Mouse (Mus musculus) neural tube, embryonic 15.5 days (tissue): ENCODE data around the gene Tcap. TPM values are rescaled to one million over a fixed set of nuclear protein-coding genes. Genes with fewer than 3 reads are reported as not detected.
A peak's percentile ranks its signal among the peaks of the same experiment; 100 is the strongest.

ENCODE experiments used
- ATAC-seq: fragments of 200-750 bp; cut with Nextera tagmentation; 2 replicates; pipeline ENCODE4 v1.8.0; 2017; ENCODE audit warnings: mild to moderate bottlenecking, moderate TSS enrichment, moderate library complexity; ENCODE audit not compliant: low FRiP score
- H3K27ac ChIP-seq: fragments of 300-500 bp; sonication (generic); replicated peaks from 2 replicates; pipeline ENCODE4 v1.5.1; 2015; ENCODE audit warnings: mild to moderate bottlenecking, inconsistent platforms
- H3K27me3 ChIP-seq: fragments of 300-500 bp; sonication (generic); replicated peaks from 2 replicates; pipeline ENCODE4 v1.6.1; 2015; ENCODE audit warnings: inconsistent platforms
- H3K36me3 ChIP-seq: fragments of 300-500 bp; sonication (generic); 2 replicates; pipeline ENCODE4 v1.6.1; 2015; ENCODE audit warnings: inconsistent platforms
- H3K4me1 ChIP-seq: fragments of 300-500 bp; sonication (generic); 2 replicates; pipeline ENCODE4 v1.6.1; 2015; ENCODE audit warnings: inconsistent platforms
- H3K4me2 ChIP-seq: fragments of 300-500 bp; sonication (generic); 2 replicates; pipeline ENCODE4 v1.6.1; 2015; ENCODE audit warnings: inconsistent platforms, mild to moderate bottlenecking, moderate library complexity
- H3K4me3 ChIP-seq: fragments of 300-500 bp; sonication (generic); replicated peaks from 2 replicates; pipeline ENCODE4 v1.5.1; 2015; ENCODE audit warnings: mild to moderate bottlenecking, inconsistent platforms
- H3K9ac ChIP-seq: fragments of 300-500 bp; sonication (generic); replicated peaks from 2 replicates; pipeline ENCODE4 v1.6.1; 2015; ENCODE audit warnings: mild to moderate bottlenecking, inconsistent platforms
- H3K9me3 ChIP-seq: fragments of 300-500 bp; sonication (generic); replicated peaks from 2 replicates; pipeline ENCODE4 v1.6.1; 2016; ENCODE audit warnings: inconsistent platforms
- WGBS: fragments of 180-500 bp; shearing (Covaris S2); methylation state at CpG from one replicate; pipeline ENCODE4 v1.1.7; 2015; ENCODE audit warnings: mixed read lengths; 5-methylcytosine and 5-hydroxymethylcytosine counted together
- polyA plus RNA-seq: library from polyadenylated mRNA; unstranded; fragments of >200 nt; fragmentation: Nextera tagmentation; extraction: Ambion mirVana; gene quantifications from 2 replicates; pipeline ENCODE4 v1.2.1, GENCODE M21; 2015

The Tcap gene
- polyA plus RNA-seq, 1 experiment from 2014 or later, result 1.7 TPM

GRCm38 (mm10) chr11:98395041-98395440 is 11.4 kb downstream of the Tcap start:
- ATAC-seq, result no peak
- H3K4me2 ChIP-seq, result no peak overlapping the region
- no peaks in the 10 kb centered on the region for H3K36me3 ChIP-seq
- H3K9me3 ChIP-seq, result no peaks in the 10 kb centered on the region
- H3K4me1 ChIP-seq, result peaks cover 9% of the 10 kb centered on the region
- no peak overlapping the region for H3K4me3 ChIP-seq
- no peak overlapping the region for H3K27ac ChIP-seq
- WGBS, result 50% methylated on average over 4 of the region's 4 CpGs
- no peak overlapping the region for H3K9ac ChIP-seq
- peaks cover 22% of the 10 kb centered on the region for H3K27me3 ChIP-seq

- Histone ChIP-seq H3K9me3 (no peaks in the 10 kb centered on the region), H3K27me3 (no peaks in the 10 kb centered on the region), H3K9ac (no peak overlapping the region), H3K36me3 (no peaks in the 10 kb centered on the region), H3K27ac (no peak overlapping the region), H3K4me1 (peaks cover 17% of the 10 kb centered on the region), H3K4me3 (no peak overlapping the region), H3K4me2 (no peak overlapping the region)
- WGBS, result 91% methylated on average over 7 of the region's 7 CpGs
- ATAC-seq, result no peak
These were observed 14.3 kb downstream of the Tcap start for GRCm38 (mm10) chr11:98397946-98398345.

GRCm38 (mm10) chr11:98400161-98400726 is 16.6 kb downstream of the Tcap start, which contains the start of gene Pgap3:
Gene Pgap3 (minus strand): TSS chr11:98400490.
- peak within 1 kb of the TSS; percentile 97 for H3K27ac ChIP-seq
- H3K27me3 ChIP-seq, result peaks cover 8% of the 10 kb centered on the region; the same call in 1 of the 2 replicates
- ATAC-seq, result peak; percentile 95
- peaks cover 14% of the 10 kb centered on the region for H3K4me1 ChIP-seq
- under 1% methylated on average over 40 of the region's 40 CpGs for WGBS
- H3K36me3 ChIP-seq, result no peaks in the 10 kb centered on the region
- H3K9me3 ChIP-seq, result no peaks in the 10 kb centered on the region
- H3K4me2 ChIP-seq, result peak within 1 kb of the TSS; percentile 81
- peak within 1 kb of the TSS; percentile 71 for H3K9ac ChIP-seq
- peak within 1 kb of the TSS; percentile 79 for H3K4me3 ChIP-seq

- Histone ChIP-seq H3K4me3 (peak overlapping the region; percentile 79), H3K27me3 (peaks cover 8% of the 10 kb centered on the region; the same call in 1 of the 2 replicates), H3K36me3 (no peaks in the 10 kb centered on the region), H3K4me2 (peak overlapping the region; percentile 81), H3K27ac (peak overlapping the region; percentile 97), H3K4me1 (peaks cover 14% of the 10 kb centered on the region), H3K9ac (peak overlapping the region; percentile 71), H3K9me3 (no peaks in the 10 kb centered on the region)
- ATAC-seq, result no peak
- 49% methylated on average over 3 of the region's 3 CpGs for WGBS
These were observed 17.2 kb downstream of the Tcap start for GRCm38 (mm10) chr11:98400816-98401215.

- ATAC-seq, result no peak
- 80% methylated on average over 6 of the region's 6 CpGs for WGBS
- Histone ChIP-seq H3K4me2 (no peak overlapping the region), H3K4me1 (peaks cover 4% of the 10 kb centered on the region; the same call in 1 of the 2 replicates), H3K27me3 (peaks cover 22% of the 10 kb centered on the region), H3K36me3 (no peaks in the 10 kb centered on the region), H3K9me3 (no peaks in the 10 kb centered on the region), H3K4me3 (no peak overlapping the region), H3K9ac (no peak overlapping the region), H3K27ac (no peak overlapping the region)
These were observed 23.0 kb downstream of the Tcap start for GRCm38 (mm10) chr11:98406621-98407020.

- no peak overlapping the region for H3K9ac ChIP-seq
- peak overlapping the region; percentile 46 for H3K27ac ChIP-seq
- peaks cover 22% of the 10 kb centered on the region for H3K4me1 ChIP-seq
- WGBS, result 52% methylated on average over 8 of the region's 8 CpGs
- H3K4me2 ChIP-seq, result 0 out of 2 replicates have a peak overlapping the region, but pooled peaks have one; percentile 3
- H3K27me3 ChIP-seq, result peaks cover 30% of the 10 kb centered on the region
- no peaks in the 10 kb centered on the region for H3K36me3 ChIP-seq
- no peak overlapping the region for H3K4me3 ChIP-seq
- no peak for ATAC-seq
- H3K9me3 ChIP-seq, result no peaks in the 10 kb centered on the region
These were observed 25.3 kb downstream of the Tcap start for GRCm38 (mm10) chr11:98408872-98409271.

GRCm38 (mm10) chr11:98409341-98409822 is 25.8 kb downstream of the Tcap start:
- H3K4me1 ChIP-seq, result peaks cover 28% of the 10 kb centered on the region
- H3K27me3 ChIP-seq, result peaks cover 28% of the 10 kb centered on the region
- WGBS, result 4% methylated on average over 9 of the region's 10 CpGs
- peak; percentile 67; the same call in 1 of the 2 replicates for ATAC-seq
- H3K27ac ChIP-seq, result peak overlapping the region; percentile 46; the same call in 1 of the 2 replicates
- peak overlapping the region; percentile 3; the same call in 1 of the 2 replicates for H3K4me2 ChIP-seq
- no peaks in the 10 kb centered on the region for H3K36me3 ChIP-seq
- H3K9ac ChIP-seq, result no peak overlapping the region
- H3K4me3 ChIP-seq, result no peak overlapping the region
- H3K9me3 ChIP-seq, result no peaks in the 10 kb centered on the region

- Histone ChIP-seq H3K9me3 (no peaks in the 10 kb centered on the region), H3K4me1 (peaks cover 30% of the 10 kb centered on the region), H3K27me3 (peaks cover 28% of the 10 kb centered on the region), H3K9ac (peak within 1 kb of the TSS; percentile 67), H3K4me3 (peak within 1 kb of the TSS; percentile 51), H3K4me2 (peak within 1 kb of the TSS; percentile 96), H3K27ac (peak within 1 kb of the TSS; percentile 82), H3K36me3 (no peaks in the 10 kb centered on the region)
- ATAC-seq, result peak; percentile 30
- under 1% methylated on average over 43 of the region's 49 CpGs for WGBS
These were observed 28.7 kb downstream of the Tcap start, which contains the start of gene Erbb2 for GRCm38 (mm10) chr11:98412273-98412796. Gene Erbb2 (plus strand): TSS chr11:98412470.

- H3K4me1 ChIP-seq, result peaks cover 30% of the 10 kb centered on the region
- peak overlapping the region; percentile 96 for H3K4me2 ChIP-seq
- H3K9ac ChIP-seq, result peak overlapping the region; percentile 67
- no peaks in the 10 kb centered on the region for H3K36me3 ChIP-seq
- no peaks in the 10 kb centered on the region for H3K9me3 ChIP-seq
- peak overlapping the region; percentile 51 for H3K4me3 ChIP-seq
- peaks cover 28% of the 10 kb centered on the region for H3K27me3 ChIP-seq
- under 1% methylated on average over 40 of the region's 40 CpGs for WGBS
- peak; percentile 55 for ATAC-seq
- H3K27ac ChIP-seq, result peak overlapping the region; percentile 82
These were observed 29.2 kb downstream of the Tcap start for GRCm38 (mm10) chr11:98412797-98413301.

GRCm38 (mm10) chr11:98413731-98414130 is 30.1 kb downstream of the Tcap start:
- peaks cover 28% of the 10 kb centered on the region for H3K27me3 ChIP-seq
- peak overlapping the region; percentile 51 for H3K4me3 ChIP-seq
- no peak overlapping the region for H3K9ac ChIP-seq
- no peak for ATAC-seq
- WGBS, result 11% methylated on average over 7 of the region's 7 CpGs
- H3K4me1 ChIP-seq, result peaks cover 30% of the 10 kb centered on the region
- peak overlapping the region; percentile 96 for H3K4me2 ChIP-seq
- no peaks in the 10 kb centered on the region for H3K9me3 ChIP-seq
- H3K36me3 ChIP-seq, result no peaks in the 10 kb centered on the region
- 0 out of 2 replicates have a peak overlapping the region, but pooled peaks have one; percentile 82 for H3K27ac ChIP-seq

- peak overlapping the region; percentile 96 for H3K4me2 ChIP-seq
- no peaks in the 10 kb centered on the region for H3K9me3 ChIP-seq
- no peak overlapping the region for H3K4me3 ChIP-seq
- ATAC-seq, result no peak
- WGBS, result 19% methylated on average over 2 of the region's 2 CpGs
- H3K9ac ChIP-seq, result no peak overlapping the region
- peaks cover 28% of the 10 kb centered on the region for H3K27me3 ChIP-seq
- H3K36me3 ChIP-seq, result no peaks in the 10 kb centered on the region
- H3K27ac ChIP-seq, result no peak overlapping the region
- peaks cover 27% of the 10 kb centered on the region for H3K4me1 ChIP-seq
These were observed 30.6 kb downstream of the Tcap start for GRCm38 (mm10) chr11:98414162-98414561.

- Histone ChIP-seq H3K36me3 (no peaks in the 10 kb centered on the region), H3K9ac (no peak overlapping the region), H3K27ac (no peak overlapping the region), H3K4me1 (peaks cover 25% of the 10 kb centered on the region), H3K4me3 (no peak overlapping the region), H3K9me3 (no peaks in the 10 kb centered on the region), H3K27me3 (peaks cover 10% of the 10 kb centered on the region), H3K4me2 (no peak overlapping the region)
- ATAC-seq, result no peak
- WGBS, result 93% methylated on average over 1 of the region's 1 CpGs
These were observed 33.5 kb downstream of the Tcap start for GRCm38 (mm10) chr11:98417074-98417473.
